Mouse (Mus musculus): ENCODE results near the gene Mettl7b.

- TF ChIP-seq CTCF (IDR thresholded peaks at IDR 0.05; ENCODE audit: borderline replicate concordance, control insufficient read depth, extremely low read depth, insufficient read depth, low read length, poor library complexity) = no peak
- TF ChIP-seq POLR2A (IDR thresholded peaks at IDR 0.05; ENCODE audit: control insufficient read depth, extremely low read depth, insufficient read depth, low read length, poor library complexity) = no peak
Observed at GRCm38 (mm10) chr10:128968341-128968749, 7.6 kb upstream of the Mettl7b start.

Data from thymus, adult 2 months (tissue).